Mouse (Mus musculus) liver, embryonic 14.5 days (tissue): ENCODE measurements around the gene Bola2. TPM values are rescaled to one million over a fixed set of nuclear protein-coding genes. Genes with fewer than 3 reads are reported as not detected.

ENCODE experiments used
- ATAC-seq: fragments of 200-750 bp; cut with Nextera tagmentation; 2 replicates; pipeline ENCODE4 v1.8.0; 2017; ENCODE audit warnings: moderate number of reproducible peaks, mild to moderate bottlenecking, moderate library complexity; ENCODE audit not compliant: insufficient read depth
- DNase-seq, 3 experiments: peaks; one replicate each; pipeline ENCODE4 v3.0.0-alpha.2; 2012 to 2013; ENCODE audit warnings: low read depth in 3 of 3, low spot score in 3 of 3
- H3K27ac ChIP-seq: fragments of 300-500 bp; sonication (generic); 2 replicates; pipeline ENCODE4 v1.5.1; 2014; ENCODE audit warnings: moderate library complexity, mild to moderate bottlenecking, control low read depth, inconsistent platforms
- H3K27me3 ChIP-seq: fragments of 300-500 bp; sonication (generic); 2 replicates; pipeline ENCODE4 v1.6.1; 2014; ENCODE audit warnings: mild to moderate bottlenecking, low read length, moderate library complexity; ENCODE audit not compliant: control insufficient read depth, insufficient read depth
- H3K36me3 ChIP-seq: fragments of 300-500 bp; sonication (generic); replicated peaks from 2 replicates; pipeline ENCODE4 v1.6.1; 2014; ENCODE audit warnings: low read depth; ENCODE audit not compliant: control insufficient read depth, insufficient read depth
- H3K4me1 ChIP-seq, 2 experiments: fragments of 200-500 bp in 1 of 2; fragments of 300-500 bp in 1 of 2; sonication (generic) in 1 of 2; replicated peaks; 2 replicates each; pipeline ENCODE4 v1.6.1; 2012 to 2014; ENCODE audit warnings: antibody characterized with exemption in 1 of 2, inconsistent platforms in 1 of 2, low read length in 1 of 2; ENCODE audit not compliant: control insufficient read depth in 2 of 2, insufficient read depth in 2 of 2
- H3K4me2 ChIP-seq: fragments of 300-500 bp; sonication (generic); 2 replicates; pipeline ENCODE4 v1.6.1; 2014; ENCODE audit warnings: low read depth, mild to moderate bottlenecking, control low read depth, moderate library complexity
- H3K4me3 ChIP-seq, 2 experiments: fragments of 200-500 bp in 1 of 2; fragments of 300-500 bp in 1 of 2; sonication (generic) in 1 of 2; 2 replicates each; pipeline ENCODE4 v1.5.1; 2012 to 2014; ENCODE audit warnings: low read depth in 2 of 2, low read length in 2 of 2, mild to moderate bottlenecking in 2 of 2, control low read depth in 1 of 2, inconsistent platforms in 1 of 2, moderate library complexity in 1 of 2; ENCODE audit not compliant: insufficient read depth in 1 of 2
- H3K9ac ChIP-seq: fragments of 300-500 bp; sonication (generic); replicated peaks from 2 replicates; pipeline ENCODE4 v1.6.1; 2014; ENCODE audit warnings: mild to moderate bottlenecking, control low read depth, moderate library complexity
- H3K9me3 ChIP-seq: fragments of 300-500 bp; sonication (generic); 2 replicates; pipeline ENCODE4 v1.6.1; 2016; ENCODE audit warnings: low read length, mixed read lengths; ENCODE audit not compliant: control insufficient read depth
- CTCF ChIP-seq: IDR thresholded peaks from 2 replicates; pipeline ENCODE4 v1.5.1; 2016; ENCODE audit warnings: antibody characterized with exemption, low read depth, control low read depth
- EP300 ChIP-seq: IDR thresholded peaks from 2 replicates; pipeline ENCODE4 v1.6.1; 2016; ENCODE audit warnings: antibody characterized with exemption, low read depth
- WGBS: fragments of 180-500 bp; shearing (Covaris S2); extraction: QIAGEN DNeasy Blood & Tissue Kit; methylation state at CpG from one replicate; pipeline ENCODE4 v1.1.7; 2014; ENCODE audit not compliant: insufficient replicate concordance; 5-methylcytosine and 5-hydroxymethylcytosine counted together
- polyA plus RNA-seq, 2 experiments: library from polyadenylated mRNA; depleted of rRNA in 1 of 2; stranded (reverse) in 1 of 2; unstranded in 1 of 2; fragments of >200 nt; fragmentation: Nextera tagmentation in 1 of 2; extraction: Ambion mirVana in 1 of 2; gene quantifications; 2 replicates each; pipeline versions ENCODE4 v1.2.1 to v1.2.3; 2012 to 2014

Gene Bola2
- polyA plus RNA-seq, 2 experiments = 35.8 to 111 TPM

DNA sequence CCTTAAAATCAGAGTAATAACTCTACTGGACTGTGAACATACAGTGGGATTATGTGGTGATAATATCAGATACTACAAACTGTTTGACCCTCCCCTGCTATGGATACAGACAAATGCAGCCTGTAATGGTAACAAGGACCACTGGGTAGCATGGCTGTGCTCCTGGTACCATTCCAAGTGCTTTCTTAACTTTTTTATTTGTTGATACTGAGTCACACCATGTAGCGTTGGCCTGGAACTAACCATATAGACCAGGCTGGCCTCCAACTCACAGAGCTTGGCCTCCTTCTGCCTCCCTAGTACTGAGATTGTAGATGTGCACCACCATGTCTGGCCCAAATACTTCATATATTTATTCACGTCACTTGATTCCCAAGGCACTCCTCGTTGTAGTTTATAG is 29.9 kb upstream of the Bola2 start:
- H3K4me1 ChIP-seq = 0 out of 4 replicates have a peak, but pooled peaks cover 0 to 3% of the 10 kb centered on the region in 2 experiments
- WGBS = 78% methylated on average over 3 of the region's 3 CpGs
- H3K4me3 ChIP-seq = no peak overlapping the region
- H3K27ac ChIP-seq = no peak overlapping the region
- ATAC-seq = no peak
- no peak overlapping the region for H3K4me2 ChIP-seq
- no peak overlapping the region for H3K9ac ChIP-seq
- H3K9me3 ChIP-seq = no peaks in the 10 kb centered on the region
- no peak for TF ChIP-seq EP300
- TF ChIP-seq CTCF = no peak
- H3K27me3 ChIP-seq = no peaks in the 10 kb centered on the region
- no peak for DNase-seq
- peaks cover 21% of the 10 kb centered on the region for H3K36me3 ChIP-seq

DNA sequence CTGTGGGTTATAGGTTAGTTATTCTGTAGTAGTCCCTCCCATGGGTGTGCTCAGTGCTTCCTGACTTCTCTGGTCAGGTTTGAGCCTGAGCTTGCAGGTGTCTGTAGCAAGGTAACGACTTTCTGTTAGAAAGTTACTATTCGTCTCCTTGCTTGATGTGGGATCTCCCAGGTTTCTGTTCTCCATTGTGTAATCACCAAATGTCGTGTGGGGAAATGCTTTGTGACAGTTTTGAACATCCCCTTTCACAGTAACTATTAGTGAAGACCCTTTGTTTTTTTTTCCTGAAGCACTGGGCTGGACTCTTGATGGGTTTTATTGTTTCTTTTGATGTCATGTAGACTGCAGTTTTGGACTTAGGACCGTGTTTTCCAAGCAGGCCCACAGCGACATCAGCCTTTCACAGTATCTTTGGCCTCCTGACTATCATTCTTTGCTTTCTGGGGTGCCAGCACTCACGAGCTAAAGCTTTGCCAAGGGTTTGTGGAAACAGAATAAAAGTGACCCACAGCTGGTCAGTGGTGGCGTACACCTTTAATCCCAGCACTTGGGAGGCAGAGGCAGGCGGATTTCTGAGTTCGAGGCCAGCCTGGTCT is 27.6 kb upstream of the Bola2 start:
- WGBS = 67% methylated on average over 9 of the region's 9 CpGs
- Histone ChIP-seq H3K9ac (no peak overlapping the region), H3K9me3 (no peaks in the 10 kb centered on the region), H3K4me3 (no peak overlapping the region), H3K4me2 (no peak overlapping the region), H3K27me3 (no peaks in the 10 kb centered on the region), H3K36me3 (peaks cover 21% of the 10 kb centered on the region), H3K4me1 (0 out of 4 replicates have a peak, but pooled peaks cover 0 to 3% of the 10 kb centered on the region in 2 experiments), H3K27ac (no peak overlapping the region)
- ATAC-seq (no peak), DNase-seq (no peak)
- TF ChIP-seq EP300 (no peak), CTCF (no peak)

DNA sequence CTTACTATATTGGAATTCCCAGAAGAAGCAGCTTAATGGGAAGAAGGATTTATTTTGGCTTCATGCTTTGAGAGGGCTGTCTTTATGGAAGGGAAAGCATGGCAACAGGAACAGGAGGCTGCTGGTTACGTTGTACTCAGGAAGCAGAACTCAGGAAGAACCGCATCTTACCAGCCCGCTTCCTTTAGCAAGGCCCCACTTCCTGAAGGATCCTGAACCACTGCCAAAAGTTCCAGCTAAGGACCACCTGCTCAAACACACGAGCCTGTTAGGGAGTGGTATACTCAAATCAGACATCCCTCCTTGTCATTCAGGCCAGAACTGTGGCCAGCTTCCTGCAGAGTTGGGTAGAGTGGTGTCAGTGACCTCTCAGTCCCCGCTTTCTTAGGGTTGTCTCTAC is 26.7 kb upstream of the Bola2 start:
- no peak for ATAC-seq
- H3K9me3 ChIP-seq = no peaks in the 10 kb centered on the region
- WGBS = 53% methylated on average over 5 of the region's 5 CpGs
- 0 out of 4 replicates have a peak, but pooled peaks cover 0 to 3% of the 10 kb centered on the region in 2 experiments for H3K4me1 ChIP-seq
- no peak overlapping the region for H3K9ac ChIP-seq
- H3K4me3 ChIP-seq = no peak overlapping the region
- H3K36me3 ChIP-seq = peaks cover 21% of the 10 kb centered on the region
- no peaks in the 10 kb centered on the region for H3K27me3 ChIP-seq
- no peak for DNase-seq
- no peak overlapping the region for H3K27ac ChIP-seq
- H3K4me2 ChIP-seq = no peak overlapping the region
- TF ChIP-seq EP300 = no peak
- TF ChIP-seq CTCF = no peak

DNA sequence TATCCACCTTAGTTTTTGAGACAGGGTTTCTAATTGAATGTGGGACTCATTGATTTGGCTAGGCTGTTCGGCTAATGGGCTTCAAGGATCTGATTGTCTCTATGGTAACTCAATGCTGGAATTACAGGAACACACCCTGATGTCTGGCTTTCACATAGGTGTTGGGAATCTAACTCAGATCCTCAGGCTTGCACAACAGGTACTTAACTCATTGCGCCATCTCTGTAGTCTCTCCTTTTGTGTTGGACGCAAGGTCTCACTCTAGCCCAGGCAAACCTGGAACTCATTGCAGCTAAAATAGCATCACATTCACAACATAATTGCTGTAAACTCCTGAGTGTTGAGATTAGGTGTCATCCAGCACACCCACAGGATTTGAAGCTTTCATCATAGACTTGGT is 25.0 kb upstream of the Bola2 start:
- TF ChIP-seq EP300 = no peak
- TF ChIP-seq CTCF = no peak
- no peaks in the 10 kb centered on the region for H3K9me3 ChIP-seq
- H3K4me2 ChIP-seq = no peak overlapping the region
- H3K27me3 ChIP-seq = no peaks in the 10 kb centered on the region
- DNase-seq (no peak), ATAC-seq (no peak)
- H3K9ac ChIP-seq = no peak overlapping the region
- H3K4me1 ChIP-seq = 0 out of 4 replicates have a peak, but pooled peaks cover 0 to 3% of the 10 kb centered on the region in 2 experiments
- peaks cover 16% of the 10 kb centered on the region for H3K36me3 ChIP-seq
- no peak overlapping the region for H3K4me3 ChIP-seq
- WGBS = 82% methylated on average over 3 of the region's 3 CpGs
- H3K27ac ChIP-seq = no peak overlapping the region

GRCm38 (mm10) chr7:126672111-126672510 is 23.1 kb upstream of the Bola2 start:
- H3K9me3 ChIP-seq = no peaks in the 10 kb centered on the region
- TF ChIP-seq CTCF (no peak), EP300 (no peak)
- WGBS = 82% methylated on average over 9 of the region's 9 CpGs
- 0 out of 4 replicates have a peak, but pooled peaks cover 0 to 3% of the 10 kb centered on the region in 2 experiments for H3K4me1 ChIP-seq
- ATAC-seq (no peak), DNase-seq (no peak)
- no peak overlapping the region for H3K27ac ChIP-seq
- no peaks in the 10 kb centered on the region for H3K27me3 ChIP-seq
- H3K4me3 ChIP-seq = no peak overlapping the region
- H3K36me3 ChIP-seq = no peaks in the 10 kb centered on the region; the same call in none of the 2 replicates
- no peak overlapping the region for H3K4me2 ChIP-seq
- H3K9ac ChIP-seq = no peak overlapping the region
